Mouse (Mus musculus) thymus, adult 2 months (tissue): Measurements from ENCODE around the gene Gak. TPM values are rescaled to one million over a fixed set of nuclear protein-coding genes. Genes with fewer than 3 reads are reported as not detected.

ENCODE experiments used
- DNase-seq: peaks from one replicate; pipeline ENCODE4 v3.0.0; 2021
- H3K27ac ChIP-seq: fragments of 200-500 bp; 2 replicates; pipeline ENCODE4 v1.5.1; 2012; ENCODE audit warnings: low read length, control low read depth; ENCODE audit not compliant: control insufficient read depth, insufficient read depth
- H3K27me3 ChIP-seq: fragments of 200-500 bp; 2 replicates; pipeline ENCODE4 v1.6.1; 2012; ENCODE audit warnings: mild to moderate bottlenecking, low read length, moderate library complexity, mixed read lengths; ENCODE audit not compliant: control insufficient read depth, insufficient read depth
- H3K36me3 ChIP-seq: fragments of 200-500 bp; 2 replicates; pipeline ENCODE4 v1.6.1; 2012; ENCODE audit warnings: mild to moderate bottlenecking, low read length, moderate library complexity; ENCODE audit not compliant: control insufficient read depth, insufficient read depth
- H3K4me1 ChIP-seq: fragments of 200-500 bp; replicated peaks from 2 replicates; pipeline ENCODE4 v1.6.1; 2012; ENCODE audit warnings: low read length; ENCODE audit not compliant: control insufficient read depth, insufficient read depth
- H3K4me3 ChIP-seq: fragments of 200-500 bp; 2 replicates; pipeline ENCODE4 v1.5.1; 2012; ENCODE audit warnings: mild to moderate bottlenecking, low read length, control low read depth, moderate library complexity; ENCODE audit not compliant: control insufficient read depth, insufficient read depth
- CTCF ChIP-seq: fragments of 200-500 bp; IDR thresholded peaks from 2 replicates; pipeline ENCODE4 v1.5.1; 2012; ENCODE audit warnings: mild to moderate bottlenecking, control low read depth, low read length, moderate library complexity, borderline replicate concordance; ENCODE audit not compliant: control insufficient read depth, poor library complexity, insufficient read depth; ENCODE audit errors: extremely low read depth
- POLR2A ChIP-seq: fragments of 200-500 bp; IDR thresholded peaks from 2 replicates; pipeline ENCODE4 v1.6.1; 2012; ENCODE audit warnings: mild to moderate bottlenecking, low read length, control low read depth, moderate library complexity; ENCODE audit not compliant: control insufficient read depth, poor library complexity, insufficient read depth; ENCODE audit errors: extremely low read depth
- WGBS: fragments of 180-500 bp; shearing (Covaris S2); methylation state at CpG from one replicate; pipeline ENCODE4 v1.1.7; 2018; 5-methylcytosine and 5-hydroxymethylcytosine counted together
- polyA plus RNA-seq: library from polyadenylated mRNA; depleted of rRNA; stranded (reverse); fragments of >200 nt; gene quantifications from 2 replicates; pipeline ENCODE4 v1.2.3, GENCODE M21; 2012

Gene Gak
- polyA plus RNA-seq, 1 experiment, result 158 TPM

- Histone ChIP-seq H3K4me3 (no peak overlapping the region), H3K36me3 (no peaks in the 10 kb centered on the region), H3K27me3 (no peaks in the 10 kb centered on the region), H3K4me1 (peaks cover 9% of the 10 kb centered on the region), H3K27ac (no peak overlapping the region)
- TF ChIP-seq CTCF (no peak), POLR2A (no peak)
- WGBS, result 98% methylated on average over 12 of the region's 12 CpGs
- DNase-seq, result no peak
These were observed 42.2 kb upstream of the Gak start for GRCm38 (mm10) chr5:108671757-108672156.

- Histone ChIP-seq H3K27ac (no peak overlapping the region), H3K27me3 (no peaks in the 10 kb centered on the region), H3K4me3 (no peak overlapping the region)
These were observed 41.2 kb upstream of the Gak start for GRCm38 (mm10) chr5:108670785-108671184.

GRCm38 (mm10) chr5:108669986-108670385, 40.4 kb upstream of the Gak start:
- Histone ChIP-seq H3K27ac (no peak overlapping the region), H3K27me3 (no peaks in the 10 kb centered on the region), H3K36me3 (no peaks in the 10 kb centered on the region), H3K4me3 (no peak overlapping the region), H3K4me1 (peaks cover 9% of the 10 kb centered on the region)
- DNase-seq, result no peak
- 70% methylated on average over 9 of the region's 9 CpGs for WGBS
- TF ChIP-seq CTCF, result no peak
- no peak for TF ChIP-seq POLR2A

More at GRCm38 (mm10) chr5:108670785-108671184, 41.2 kb upstream of the Gak start:
- DNase-seq, result peak; percentile 65
- TF ChIP-seq CTCF (no peak), POLR2A (no peak)
- Histone ChIP-seq H3K36me3 (no peaks in the 10 kb centered on the region), H3K4me1 (peaks cover 9% of the 10 kb centered on the region)

- H3K27me3 ChIP-seq, result no peaks in the 10 kb centered on the region
- peak; percentile 87 for DNase-seq
- H3K4me1 ChIP-seq, result peaks cover 9% of the 10 kb centered on the region
- 4% methylated on average over 43 of the region's 43 CpGs for WGBS
- TF ChIP-seq CTCF, result peak; percentile 54; the same call in 1 of the 2 replicates
- peak; percentile 69 for TF ChIP-seq POLR2A
- H3K27ac ChIP-seq, result peak within 1 kb of the TSS; percentile 64
- no peaks in the 10 kb centered on the region for H3K36me3 ChIP-seq
- peak within 1 kb of the TSS; percentile 73 for H3K4me3 ChIP-seq
These were observed 39.7 kb upstream of the Gak start, which contains the start of gene Dgkq for GRCm38 (mm10) chr5:108668977-108669936. Dgkq (minus strand) TSS chr5:108669672.

- H3K27me3 ChIP-seq, result no peaks in the 10 kb centered on the region
- no peaks in the 10 kb centered on the region for H3K36me3 ChIP-seq
- H3K4me3 ChIP-seq, result peak overlapping the region; percentile 73
- H3K27ac ChIP-seq, result peak overlapping the region; percentile 64; the same call in 1 of the 2 replicates
- TF ChIP-seq POLR2A (no peak), CTCF (no peak)
- H3K4me1 ChIP-seq, result peaks cover 9% of the 10 kb centered on the region
- 13% methylated on average over 3 of the region's 3 CpGs for WGBS
- no peak for DNase-seq
These were observed 38.9 kb upstream of the Gak start for GRCm38 (mm10) chr5:108668387-108668932.

- Histone ChIP-seq H3K27me3 (no peaks in the 10 kb centered on the region), H3K27ac (no peak overlapping the region), H3K4me3 (no peak overlapping the region), H3K4me1 (peaks cover 9% of the 10 kb centered on the region), H3K36me3 (no peaks in the 10 kb centered on the region)
- no peak for DNase-seq
- no peak for TF ChIP-seq POLR2A
- no peak for TF ChIP-seq CTCF
- WGBS, result 92% methylated on average over 2 of the region's 2 CpGs
These were observed 37.8 kb upstream of the Gak start for GRCm38 (mm10) chr5:108667370-108667769.

GRCm38 (mm10) chr5:108665066-108665465, 35.5 kb upstream of the Gak start:
- Histone ChIP-seq H3K4me1 (peaks cover 9% of the 10 kb centered on the region), H3K36me3 (no peaks in the 10 kb centered on the region), H3K4me3 (no peak overlapping the region), H3K27ac (no peak overlapping the region), H3K27me3 (no peaks in the 10 kb centered on the region)
- TF ChIP-seq POLR2A, result no peak
- no peak for TF ChIP-seq CTCF
- no peak for DNase-seq
- WGBS, result 69% methylated on average over 3 of the region's 3 CpGs
